Mouse (Mus musculus) splenic B cell, adult 2 months (primary cell): ENCODE data around the gene Dpp8.

ENCODE experiments used
- DNase-seq: peaks from one replicate; pipeline ENCODE4 v3.0.0-alpha.2; 2011; ENCODE audit warnings: low read depth, low spot score
- H3K27me3 ChIP-seq: 2 replicates; pipeline ENCODE4 v1.6.1; 2012; ENCODE audit warnings: mild to moderate bottlenecking, low read length, moderate library complexity, mixed read lengths; ENCODE audit not compliant: control insufficient read depth, poor library complexity, insufficient read depth, severe bottlenecking
- H3K36me3 ChIP-seq: 2 replicates; pipeline ENCODE4 v1.6.1; 2012; ENCODE audit warnings: mild to moderate bottlenecking, low read length, moderate library complexity, mixed read lengths; ENCODE audit not compliant: control insufficient read depth, poor library complexity, insufficient read depth, severe bottlenecking

Dpp8 gene

GRCm38 (mm10) chr9:65120935-65121334 is 88.7 kb downstream of the Dpp8 start:
- H3K27me3 ChIP-seq, result no peaks in the 10 kb centered on the region
- no peaks in the 10 kb centered on the region for H3K36me3 ChIP-seq
- peak; percentile 74 for DNase-seq

- H3K36me3 ChIP-seq, result no peaks in the 10 kb centered on the region
- DNase-seq, result no peak
Observed at GRCm38 (mm10) chr9:65122545-65122944, 90.3 kb downstream of the Dpp8 start.

GRCm38 (mm10) chr9:65123552-65124168 is 91.4 kb downstream of the Dpp8 start:
- peak; percentile 52 for DNase-seq

More at GRCm38 (mm10) chr9:65122545-65122944, 90.3 kb downstream of the Dpp8 start:
- no peaks in the 10 kb centered on the region for H3K27me3 ChIP-seq

GRCm38 (mm10) chr9:65128123-65128815 is 96.1 kb downstream of the Dpp8 start:
- DNase-seq, result peak; percentile 58
- no peaks in the 10 kb centered on the region for H3K27me3 ChIP-seq
- H3K36me3 ChIP-seq, result no peaks in the 10 kb centered on the region

More at GRCm38 (mm10) chr9:65123552-65124168, 91.4 kb downstream of the Dpp8 start:
- H3K27me3 ChIP-seq, result no peaks in the 10 kb centered on the region
- no peaks in the 10 kb centered on the region for H3K36me3 ChIP-seq

- no peaks in the 10 kb centered on the region for H3K36me3 ChIP-seq
- no peak for DNase-seq
Observed at GRCm38 (mm10) chr9:65131717-65132116, 99.5 kb downstream of the Dpp8 start.

More at GRCm38 (mm10) chr9:65131717-65132116, 99.5 kb downstream of the Dpp8 start:
- H3K27me3 ChIP-seq, result no peaks in the 10 kb centered on the region; the same call in 1 of the 2 replicates
